Mouse (Mus musculus): ENCODE data around the gene Fancl. TPM values are rescaled to one million over a fixed set of nuclear protein-coding genes. Genes with fewer than 3 reads are reported as not detected.

Fancl gene
- polyA plus RNA-seq, 1 experiment from 2014 or later: 29.0 TPM

DNA sequence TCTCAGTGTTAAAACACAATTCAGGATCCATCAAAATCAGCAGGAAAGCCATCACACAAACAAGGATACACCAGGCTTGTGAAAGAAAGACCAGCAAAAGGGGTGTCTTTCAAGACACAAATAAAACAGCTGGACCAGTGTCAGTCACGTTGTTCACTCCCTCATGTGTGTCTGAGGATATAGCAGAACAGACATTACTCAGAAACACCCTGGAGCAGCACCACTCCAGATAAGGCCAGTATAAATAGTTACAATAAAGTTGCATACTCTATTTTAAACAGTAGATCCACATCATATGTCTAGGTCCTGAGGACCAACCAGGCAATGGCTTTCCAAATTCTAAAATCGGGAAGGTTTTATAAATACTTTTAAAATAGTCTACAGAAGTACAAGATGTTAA, 130.2 kb downstream of the Fancl start:
- no peak overlapping the region for H3K4me2 ChIP-seq (ENCODE audit: low read length)
- ATAC-seq (replicated peaks; ENCODE audit: low FRiP score, low TSS enrichment, low read depth) (no peak), DNase-seq (ENCODE audit: low spot score) (no peak)
- H3K4me1 ChIP-seq (replicated peaks; ENCODE audit: control insufficient read depth, insufficient read depth, low read length): no peaks in the 10 kb centered on the region
- WGBS: 70% methylated on average over 2 of the region's 2 CpGs
- H3K9ac ChIP-seq (ENCODE audit: low read length): no peak overlapping the region
- H3K9me3 ChIP-seq (ENCODE audit: control insufficient read depth, low read length): no peaks in the 10 kb centered on the region
- H3K4me3 ChIP-seq (ENCODE audit: low read depth, low read length): no peak overlapping the region
- H3K27me3 ChIP-seq (replicated peaks; ENCODE audit: control insufficient read depth, insufficient read depth, low read length): no peaks in the 10 kb centered on the region
- H3K36me3 ChIP-seq (ENCODE audit: control insufficient read depth, insufficient read depth, low read length): no peaks in the 10 kb centered on the region
- H3K27ac ChIP-seq (ENCODE audit: low read depth): no peak overlapping the region

DNA sequence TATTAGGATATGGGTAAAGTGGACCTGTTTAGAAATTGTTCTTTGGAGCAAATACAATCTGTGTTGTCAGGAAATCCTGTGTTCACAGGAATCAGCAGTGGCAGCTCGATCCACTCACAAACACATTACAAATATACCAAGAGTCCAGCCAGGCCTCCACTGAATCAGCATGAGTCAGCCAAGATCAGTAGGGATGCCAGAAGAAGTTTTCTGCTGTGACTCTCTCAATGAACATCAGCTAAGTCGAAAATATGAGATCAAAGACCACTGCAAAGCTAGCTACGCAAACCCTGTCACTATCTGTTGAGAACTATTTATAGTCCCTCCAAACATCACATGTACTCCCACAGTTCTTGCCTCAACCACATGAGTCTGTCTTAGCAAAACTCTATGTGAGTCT, 133.1 kb downstream of the Fancl start:
- no peak for DNase-seq (ENCODE audit: low spot score)
- Histone ChIP-seq H3K36me3 (ENCODE audit: control insufficient read depth, insufficient read depth, low read length) (no peaks in the 10 kb centered on the region), H3K4me3 (ENCODE audit: low read depth, low read length) (no peak overlapping the region), H3K4me2 (ENCODE audit: low read length) (no peak overlapping the region), H3K27me3 (replicated peaks; ENCODE audit: control insufficient read depth, insufficient read depth, low read length) (no peaks in the 10 kb centered on the region), H3K27ac (ENCODE audit: low read depth) (no peak overlapping the region), H3K9ac (ENCODE audit: low read length) (no peak overlapping the region), H3K4me1 (replicated peaks; ENCODE audit: control insufficient read depth, insufficient read depth, low read length) (no peaks in the 10 kb centered on the region), H3K9me3 (ENCODE audit: control insufficient read depth, low read length) (no peaks in the 10 kb centered on the region)
- WGBS: 79% methylated on average over 3 of the region's 3 CpGs
- no peak for ATAC-seq (replicated peaks; ENCODE audit: low FRiP score, low TSS enrichment, low read depth)

Other genes starting within 250 kb of the Fancl start
- gene 5730522E02Rik, start 175.4 kb upstream of the Fancl start, polyA plus RNA-seq (2014; fragmentation: Nextera tagmentation; extraction: Ambion mirVana): 1.9 and 3.0 TPM in 2 replicates
- gene Gm6899, start 207.1 kb downstream of the Fancl start, polyA plus RNA-seq (2014; fragmentation: Nextera tagmentation; extraction: Ambion mirVana): not detected in 2 replicates
- 26.2 and 26.3 TPM in 2 replicates for gene Vrk2, start 207.9 kb downstream of the Fancl start, polyA plus RNA-seq (2014; fragmentation: Nextera tagmentation; extraction: Ambion mirVana)